Mouse (Mus musculus) MEL (cell line): ENCODE results near the gene Vmn1r188.

Source experiments
- CHD1 ChIP-seq: IDR thresholded peaks from 2 replicates; pipeline ENCODE4 v1.6.1; 2012; ENCODE audit warnings: low read depth, mild to moderate bottlenecking, inconsistent platforms, low read length, improper control_type of control experiment
- CTCF ChIP-seq, 3 experiments: IDR thresholded peaks in 2 of 3; conservative IDR thresholded peaks in 1 of 3; 2 replicates each; pipeline ENCODE4 v1.5.1; 2011 to 2012; ENCODE audit warnings: low read length in 3 of 3, low read depth in 2 of 3, mild to moderate bottlenecking in 2 of 3, improper control_type of control experiment in 1 of 3, inconsistent platforms in 1 of 3, mixed read lengths in 1 of 3, moderate library complexity in 1 of 3; ENCODE audit not compliant: control insufficient read depth in 1 of 3, insufficient read depth in 1 of 3, poor library complexity in 1 of 3, severe bottlenecking in 1 of 3
- ELF1 ChIP-seq: IDR thresholded peaks from 2 replicates; pipeline ENCODE4 v1.6.1; 2014; ENCODE audit warnings: low read depth, mild to moderate bottlenecking, inconsistent platforms, low read length, improper control_type of control experiment, moderate library complexity
- GABPA ChIP-seq: IDR thresholded peaks from 2 replicates; pipeline ENCODE4 v1.6.1; 2012; ENCODE audit warnings: low read depth, mild to moderate bottlenecking, inconsistent platforms, low read length, improper control_type of control experiment, moderate library complexity
- JUND ChIP-seq: IDR thresholded peaks from 2 replicates; pipeline ENCODE4 v1.6.1; 2011; ENCODE audit warnings: low read depth, mild to moderate bottlenecking, improper control_type of control experiment, low read length
- NRF1 ChIP-seq: IDR thresholded peaks from 2 replicates; pipeline ENCODE4 v1.6.1; 2014; ENCODE audit warnings: low read depth, mild to moderate bottlenecking, inconsistent platforms, low read length, improper control_type of control experiment, moderate library complexity; ENCODE audit not compliant: poor library complexity, insufficient read depth, severe bottlenecking
- POLR2A ChIP-seq, 2 experiments: IDR thresholded peaks; 2 replicates each; pipeline ENCODE4 v1.6.1; 2011 to 2012; ENCODE audit warnings: low read length in 2 of 2, mild to moderate bottlenecking in 2 of 2, control low read depth in 1 of 2, improper control_type of control experiment in 1 of 2, low read depth in 1 of 2, moderate library complexity in 1 of 2; ENCODE audit not compliant: control insufficient read depth in 1 of 2, insufficient read depth in 1 of 2, poor library complexity in 1 of 2
- RAD21 ChIP-seq: IDR thresholded peaks from 2 replicates; pipeline ENCODE4 v1.6.1; 2011; ENCODE audit warnings: mild to moderate bottlenecking, low read depth, low read length, improper control_type of control experiment
- SMC3 ChIP-seq: IDR thresholded peaks from 2 replicates; pipeline ENCODE4 v1.6.1; 2011; ENCODE audit warnings: low read depth, low read length, improper control_type of control experiment
- USF1 ChIP-seq: IDR thresholded peaks from 2 replicates; pipeline ENCODE4 v1.6.1; 2014; ENCODE audit warnings: low read depth, mild to moderate bottlenecking, inconsistent platforms, low read length, improper control_type of control experiment, moderate library complexity

DNA sequence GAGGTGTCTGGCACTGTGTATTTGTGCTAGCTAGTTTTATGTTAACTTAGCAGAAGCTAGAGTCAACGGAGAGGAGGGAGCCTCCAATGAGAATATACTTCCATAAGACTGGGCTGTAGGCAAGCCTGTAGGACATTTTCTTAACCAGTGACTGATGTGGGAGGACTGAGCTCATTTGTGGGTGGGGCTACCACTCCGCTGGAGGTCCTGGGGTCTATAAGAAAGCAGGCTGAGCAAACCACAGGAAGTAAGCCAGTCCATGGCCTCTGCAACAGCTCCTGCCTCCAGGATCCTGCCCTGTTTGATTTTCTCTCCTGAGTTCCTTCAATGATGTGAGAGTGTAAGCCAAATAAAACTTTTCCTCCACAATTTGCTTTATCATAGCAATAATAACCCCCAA lies 38.9 kb upstream of the Vmn1r188 start:
- TF ChIP-seq USF1 (no peak), CHD1 (no peak), JUND (no peak), ELF1 (no peak), NRF1 (no peak), CTCF (IDR thresholded peaks at IDR 0.05 in 2 of 3, conservative IDR thresholded peaks at IDR 0.05 in 1 of 3; ENCODE audit: control insufficient read depth in 1 of 3, insufficient read depth in 1 of 3, low read depth in 2 of 3, low read length in 3 of 3, poor library complexity in 1 of 3, severe bottlenecking in 1 of 3) (no peak), RAD21 (no peak), SMC3 (no peak), GABPA (no peak), POLR2A (IDR thresholded peaks at IDR 0.05; ENCODE audit: control insufficient read depth in 1 of 2, insufficient read depth in 1 of 2, low read depth in 1 of 2, low read length in 2 of 2, poor library complexity in 1 of 2) (no peak)
